9 mouse cellular contexts compared by ENCODE assay signal in the genomic region with DNA sequence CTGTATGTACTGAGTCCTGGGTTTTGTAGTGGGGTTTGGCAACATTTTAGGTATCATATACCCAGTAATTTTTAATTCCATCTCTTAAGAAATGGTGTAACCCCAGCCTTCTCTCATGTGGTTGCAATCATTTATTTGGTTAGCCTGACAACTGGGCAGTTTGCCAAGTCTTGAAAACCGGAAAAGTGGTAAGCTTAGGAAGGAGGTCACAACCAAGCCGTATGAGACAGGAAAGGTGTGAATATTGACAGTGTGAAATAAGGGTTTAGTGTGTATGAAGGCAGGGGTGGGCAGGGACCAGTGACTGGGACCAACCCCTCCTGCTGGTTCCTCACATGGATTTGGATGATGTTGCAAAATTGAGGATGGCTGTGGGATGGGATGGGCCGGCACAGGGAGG.
A peak's percentile ranks its signal among the peaks of the same experiment; 100 is the strongest.
DNase-seq lines count a peak whose midpoint lies in the region; ATAC-seq and TF ChIP-seq lines count a peak whose summit lies in the region.
"Had no signal": no experiment of that assay in that cellular context is flagged by ENCODE, and none has a peak within 500 bp of the region (broad histone marks: within the 10 kb centered on the region; RNA-seq: fewer than 3 reads in every experiment).

No protein-coding gene starts in this region.

- no peaks in the 10 kb centered on the region for H3K36me3 ChIP-seq in hindbrain, embryonic 11.5 days (ENCODE audit: control insufficient read depth, insufficient read depth, low read length)
- no peaks in the 10 kb centered on the region for H3K36me3 ChIP-seq in hindbrain, embryonic 16.5 days (ENCODE audit: control insufficient read depth, insufficient read depth, low read length)
- H3K36me3 ChIP-seq: liver, embryonic 13.5 days had no signal

- H3K4me1 ChIP-seq in hindbrain, embryonic 11.5 days (replicated peaks; ENCODE audit: control insufficient read depth, insufficient read depth, low read length): no peaks in the 10 kb centered on the region
- H3K4me1 ChIP-seq in hindbrain, embryonic 16.5 days (ENCODE audit: control insufficient read depth, insufficient read depth, low read depth, low read length): no peaks in the 10 kb centered on the region; the same call in 1 of the 2 replicates

- no peak for ATAC-seq in hindbrain, embryonic 11.5 days (ENCODE audit: low FRiP score)
- no peak for ATAC-seq in hindbrain, embryonic 16.5 days
- ATAC-seq in Patski: no peak

- POLR2A ChIA-PET in Patski (lab: Charles Lee): no interaction called here

- no peak for TF ChIP-seq CTCF in Patski (IDR thresholded peaks at IDR 0.05)

- WGBS in hindbrain, embryonic 11.5 days: 43% methylated on average over 3 of the region's 3 CpGs
- WGBS in hindbrain, embryonic 16.5 days: 20% methylated on average over 3 of the region's 3 CpGs

- peak; percentile 51 for DNase-seq in hindbrain, embryonic 11.5 days (ENCODE audit: low spot score)
- DNase-seq in Patski (ENCODE audit: low read depth, low spot score): peak; percentile 42
- DNase-seq in induced T-regulatory cell, adult 2 months (ENCODE audit: low read depth): peak; percentile 2
- DNase-seq in lung, postnatal 25 days (ENCODE audit: low spot score): peak; percentile 51
- no peak for DNase-seq in right cerebral cortex, adult 2 months (ENCODE audit: low spot score in 2 of 2)
- no peak for DNase-seq in gastrocnemius, adult 18-20 months (ENCODE audit: low spot score)
- no peak for DNase-seq in cerebellum, adult 9-10 months
- DNase-seq: liver, embryonic 13.5 days had no signal

- no peaks in the 10 kb centered on the region for H3K9me3 ChIP-seq in hindbrain, embryonic 11.5 days (ENCODE audit: control insufficient read depth, low read length)
- H3K9me3 ChIP-seq in hindbrain, embryonic 16.5 days (ENCODE audit: control insufficient read depth, low read length): no peaks in the 10 kb centered on the region
- H3K9me3 ChIP-seq: liver, embryonic 13.5 days had no signal

- no peak overlapping the region for H3K9ac ChIP-seq in hindbrain, embryonic 11.5 days (ENCODE audit: low read depth, low read length)
- no peak overlapping the region for H3K9ac ChIP-seq in hindbrain, embryonic 16.5 days (ENCODE audit: low read depth, low read length)
- H3K9ac ChIP-seq: liver, embryonic 13.5 days had no signal

- CTCF ChIA-PET in Patski (lab: Charles Lee): no interaction called here

- in situ Hi-C loops in Patski (cut with MboI; ENCODE audit: low pct_unique_long_range_greater_than_20kb): no loop called here

- no peak overlapping the region for H3K4me3 ChIP-seq in hindbrain, embryonic 11.5 days (ENCODE audit: low read depth, low read length)
- H3K4me3 ChIP-seq in hindbrain, embryonic 16.5 days (ENCODE audit: low read length): no peak overlapping the region
- H3K4me3 ChIP-seq: liver, embryonic 13.5 days had no signal

- H3K4me2 ChIP-seq in hindbrain, embryonic 11.5 days (replicated peaks; ENCODE audit: low read depth, low read length): no peak overlapping the region
- no peak overlapping the region for H3K4me2 ChIP-seq in hindbrain, embryonic 16.5 days (ENCODE audit: low read length)
- H3K4me2 ChIP-seq: liver, embryonic 13.5 days had no signal

- H3K27me3 ChIP-seq in hindbrain, embryonic 11.5 days (ENCODE audit: control insufficient read depth, insufficient read depth, low read length): no peaks in the 10 kb centered on the region
- H3K27me3 ChIP-seq in hindbrain, embryonic 16.5 days (replicated peaks; ENCODE audit: control insufficient read depth, insufficient read depth, low read length): no peaks in the 10 kb centered on the region
- no peaks in the 10 kb centered on the region for H3K27me3 ChIP-seq in Patski

- H3K27ac ChIP-seq in hindbrain, embryonic 11.5 days (ENCODE audit: low read depth, low read length): no peak overlapping the region
- no peak overlapping the region for H3K27ac ChIP-seq in hindbrain, embryonic 16.5 days (ENCODE audit: low read depth, low read length)
- H3K27ac ChIP-seq: liver, embryonic 13.5 days had no signal

Comparison
In these comparisons a context has a peak if more than half of its experiments do, and no peak if none do; other contexts are left out.
1. DNase-seq: peak in hindbrain, embryonic 11.5 days (single experiment), Patski (single experiment), induced T-regulatory cell, adult 2 months (single experiment) and lung, postnatal 25 days (single experiment); none in right cerebral cortex, adult 2 months (0 of 2), gastrocnemius, adult 18-20 months (single experiment) and cerebellum, adult 9-10 months (single experiment).